Mouse (Mus musculus): ENCODE data around the gene Bptf. TPM values are rescaled to one million over a fixed set of nuclear protein-coding genes. Genes with fewer than 3 reads are reported as not detected.

Bptf gene
- polyA plus RNA-seq, 1 experiment = 11.8 TPM

DNA sequence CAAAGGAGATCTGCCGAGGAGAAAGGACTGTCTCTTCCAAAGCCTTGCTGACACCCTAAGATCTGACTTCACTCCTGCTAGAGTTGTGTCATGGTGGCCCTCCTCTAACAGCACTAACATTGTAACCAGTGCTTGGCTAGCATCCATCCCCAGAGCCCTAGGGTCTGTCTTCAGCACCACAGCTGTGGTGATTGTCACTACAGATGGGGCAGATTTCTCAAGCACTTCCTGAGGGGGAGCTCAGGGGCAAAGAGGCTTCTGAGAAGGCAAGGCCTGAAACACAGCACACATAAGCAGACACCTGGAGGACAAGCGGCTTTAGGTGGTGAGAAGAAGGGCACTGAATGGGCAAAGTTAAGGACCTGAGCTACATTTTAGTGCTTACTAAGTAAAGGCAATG is 28.2 kb downstream of the Bptf start:
- H3K4me3 ChIP-seq = no peak overlapping the region
- TF ChIP-seq SRF (IDR thresholded peaks at IDR 0.05; ENCODE audit: control insufficient read depth, insufficient read length, low read depth) (no peak), POLR2AphosphoS2 (IDR thresholded peaks at IDR 0.05; ENCODE audit: insufficient read length, low read depth) (no peak), E2F4 (IDR thresholded peaks at IDR 0.05; ENCODE audit: insufficient read depth) (no peak), CEBPB (IDR thresholded peaks at IDR 0.05; ENCODE audit: insufficient read depth, poor library complexity, severe bottlenecking) (no peak), MYOD1 (IDR thresholded peaks at IDR 0.05; ENCODE audit: control insufficient read depth in 1 of 3, insufficient read length in 2 of 3, low read depth in 2 of 3) (no peak), REST (IDR thresholded peaks at IDR 0.05; ENCODE audit: insufficient read depth, insufficient read length) (no peak)
- peaks cover 90% of the 10 kb centered on the region for H3K79me2 ChIP-seq (ENCODE audit: control insufficient read depth, insufficient read depth)
- no peak overlapping the region for H3K4me2 ChIP-seq (ENCODE audit: low read depth)
- H3K27me3 ChIP-seq (ENCODE audit: control insufficient read depth, insufficient read depth, insufficient read length) = no peaks in the 10 kb centered on the region
- no peak overlapping the region for H3ac ChIP-seq (ENCODE audit: control insufficient read depth, insufficient read length)
- no peaks in the 10 kb centered on the region for H3K36me3 ChIP-seq (ENCODE audit: control insufficient read depth, insufficient read depth)

DNA sequence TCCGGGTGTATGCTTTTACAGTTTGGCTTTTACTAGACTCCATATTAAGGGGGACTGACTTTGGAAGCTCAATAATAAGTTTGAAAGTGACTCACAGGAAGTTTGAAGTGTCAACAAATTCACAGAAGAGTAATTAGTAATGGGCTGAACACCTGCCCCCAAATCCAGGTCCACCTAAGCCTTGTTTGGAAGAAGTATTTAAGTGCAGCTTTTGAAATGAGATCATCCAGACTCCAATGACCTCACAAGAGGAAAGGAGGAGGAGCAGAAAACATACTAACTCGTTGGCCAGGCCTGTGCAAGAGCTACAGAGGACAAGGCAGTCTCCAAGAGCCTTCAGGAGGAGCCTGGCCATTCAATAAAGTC is 28.7 kb downstream of the Bptf start:
- H3K36me3 ChIP-seq (ENCODE audit: control insufficient read depth, insufficient read depth) = peaks cover under 1% of the 10 kb centered on the region
- TF ChIP-seq TCF3 (IDR thresholded peaks at IDR 0.05; ENCODE audit: insufficient read length, low read depth) = no peak
- no peak for TF ChIP-seq REST (IDR thresholded peaks at IDR 0.05; ENCODE audit: insufficient read depth, insufficient read length)
- TF ChIP-seq POLR2AphosphoS2 (IDR thresholded peaks at IDR 0.05; ENCODE audit: insufficient read length, low read depth) = no peak
- no peak for TF ChIP-seq USF1 (IDR thresholded peaks at IDR 0.05; ENCODE audit: low read depth)
- no peak for TF ChIP-seq CEBPB (IDR thresholded peaks at IDR 0.05; ENCODE audit: insufficient read depth, poor library complexity, severe bottlenecking)
- TF ChIP-seq SRF (IDR thresholded peaks at IDR 0.05; ENCODE audit: control insufficient read depth, insufficient read length, low read depth) = no peak
- no peak for TF ChIP-seq MYOD1 (IDR thresholded peaks at IDR 0.05; ENCODE audit: control insufficient read depth in 1 of 3, insufficient read length in 2 of 3, low read depth in 2 of 3)
- no peak for TF ChIP-seq E2F4 (IDR thresholded peaks at IDR 0.05; ENCODE audit: insufficient read depth)
- TF ChIP-seq POLR2A (IDR thresholded peaks at IDR 0.05; ENCODE audit: insufficient read length, low read depth) = no peak
- TF ChIP-seq MYOG (IDR thresholded peaks at IDR 0.05; ENCODE audit: control insufficient read depth in 1 of 3, insufficient read depth in 1 of 3, insufficient read length in 2 of 3, low read depth in 2 of 3) = no peak
- no peak for TF ChIP-seq MAX (IDR thresholded peaks at IDR 0.05; ENCODE audit: low read depth)
- TF ChIP-seq TCF12 (IDR thresholded peaks at IDR 0.05; ENCODE audit: insufficient read depth, poor library complexity, severe bottlenecking) = no peak
- H3K27me3 ChIP-seq (ENCODE audit: control insufficient read depth, insufficient read depth, insufficient read length) = no peaks in the 10 kb centered on the region
- H3K79me2 ChIP-seq (ENCODE audit: control insufficient read depth, insufficient read depth) = peaks cover 89% of the 10 kb centered on the region
- H3ac ChIP-seq (ENCODE audit: control insufficient read depth, insufficient read length) = no peak overlapping the region
- H3K4me3 ChIP-seq = no peak overlapping the region
- no peak overlapping the region for H3K4me2 ChIP-seq (ENCODE audit: low read depth)

DNA sequence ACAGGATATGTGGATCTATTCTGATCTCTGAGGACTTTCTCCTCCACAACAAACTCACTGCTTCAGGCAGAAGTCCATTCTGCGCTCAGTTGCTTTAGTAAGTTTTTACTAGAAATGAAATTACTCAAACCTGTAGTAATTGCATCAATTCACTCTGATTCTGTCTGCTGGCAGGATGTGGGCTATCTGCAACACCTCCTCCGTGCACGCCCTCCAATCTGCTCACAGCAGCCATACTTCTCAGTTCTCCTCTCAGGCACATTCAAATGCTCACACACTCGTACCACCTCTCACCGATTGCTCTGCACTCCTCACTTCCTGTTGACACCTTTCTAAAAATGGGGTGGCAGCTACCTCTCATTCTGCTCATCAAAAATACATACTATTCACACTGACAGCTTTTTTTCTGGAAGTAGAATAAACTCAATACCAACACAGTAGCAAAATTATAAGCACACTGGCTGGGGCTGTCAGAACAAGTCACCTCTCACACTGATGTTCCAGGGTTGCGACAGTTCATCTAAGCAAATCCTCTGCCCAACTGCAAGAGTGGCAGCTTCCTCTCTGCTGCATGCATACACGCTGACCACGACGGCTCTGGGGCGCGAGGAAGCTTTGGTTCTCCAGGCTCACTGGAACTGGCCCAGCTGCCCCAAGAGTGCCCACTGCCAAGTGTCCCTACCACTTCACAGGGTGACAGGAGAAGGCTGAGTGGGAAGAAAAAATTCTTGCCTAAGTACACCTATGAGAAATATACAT is 29.3 kb downstream of the Bptf start:
- Histone ChIP-seq H3K27me3 (ENCODE audit: control insufficient read depth, insufficient read depth, insufficient read length) (no peaks in the 10 kb centered on the region), H3K4me3 (no peak overlapping the region), H3K4me2 (ENCODE audit: low read depth) (no peak overlapping the region), H3K79me2 (ENCODE audit: control insufficient read depth, insufficient read depth) (peaks cover 89% of the 10 kb centered on the region), H3K36me3 (ENCODE audit: control insufficient read depth, insufficient read depth) (peaks cover 5% of the 10 kb centered on the region), H3ac (ENCODE audit: control insufficient read depth, insufficient read length) (no peak overlapping the region)
- TF ChIP-seq SRF (IDR thresholded peaks at IDR 0.05; ENCODE audit: control insufficient read depth, insufficient read length, low read depth) = no peak

DNA sequence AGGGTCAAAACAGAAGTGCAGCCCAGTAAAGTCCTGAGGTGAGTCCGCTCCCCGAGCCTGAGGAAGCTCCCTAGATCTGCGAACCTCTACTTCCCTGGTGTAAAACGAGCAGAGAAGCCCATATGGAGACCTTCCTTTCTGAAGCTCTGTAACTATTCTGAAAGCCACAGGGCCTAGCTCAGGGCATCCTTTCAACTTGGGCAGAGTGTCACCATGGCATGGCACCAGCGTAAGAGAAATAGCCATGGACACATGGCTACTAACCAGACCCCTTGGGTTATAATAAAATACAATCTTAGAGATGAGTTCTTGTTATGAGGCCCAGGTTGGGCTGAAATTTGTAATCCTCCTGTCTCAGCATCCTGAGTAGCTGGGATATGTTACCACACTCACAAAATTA is 35.0 kb downstream of the Bptf start:
- peaks cover 13% of the 10 kb centered on the region for H3K36me3 ChIP-seq (ENCODE audit: control insufficient read depth, insufficient read depth)
- TF ChIP-seq POLR2A (IDR thresholded peaks at IDR 0.05; ENCODE audit: insufficient read length, low read depth) (no peak), POLR2AphosphoS2 (IDR thresholded peaks at IDR 0.05; ENCODE audit: insufficient read length, low read depth) (no peak), E2F4 (IDR thresholded peaks at IDR 0.05; ENCODE audit: insufficient read depth) (no peak), USF1 (IDR thresholded peaks at IDR 0.05; ENCODE audit: low read depth) (no peak), MYOG (IDR thresholded peaks at IDR 0.05; ENCODE audit: control insufficient read depth in 1 of 3, insufficient read depth in 1 of 3, insufficient read length in 2 of 3, low read depth in 2 of 3) (no peak), MAX (IDR thresholded peaks at IDR 0.05; ENCODE audit: low read depth) (no peak), CEBPB (IDR thresholded peaks at IDR 0.05; ENCODE audit: insufficient read depth, poor library complexity, severe bottlenecking) (no peak), MYOD1 (IDR thresholded peaks at IDR 0.05; ENCODE audit: control insufficient read depth in 1 of 3, insufficient read length in 2 of 3, low read depth in 2 of 3) (no peak), TCF12 (IDR thresholded peaks at IDR 0.05; ENCODE audit: insufficient read depth, poor library complexity, severe bottlenecking) (no peak), TCF3 (IDR thresholded peaks at IDR 0.05; ENCODE audit: insufficient read length, low read depth) (no peak)

DNA sequence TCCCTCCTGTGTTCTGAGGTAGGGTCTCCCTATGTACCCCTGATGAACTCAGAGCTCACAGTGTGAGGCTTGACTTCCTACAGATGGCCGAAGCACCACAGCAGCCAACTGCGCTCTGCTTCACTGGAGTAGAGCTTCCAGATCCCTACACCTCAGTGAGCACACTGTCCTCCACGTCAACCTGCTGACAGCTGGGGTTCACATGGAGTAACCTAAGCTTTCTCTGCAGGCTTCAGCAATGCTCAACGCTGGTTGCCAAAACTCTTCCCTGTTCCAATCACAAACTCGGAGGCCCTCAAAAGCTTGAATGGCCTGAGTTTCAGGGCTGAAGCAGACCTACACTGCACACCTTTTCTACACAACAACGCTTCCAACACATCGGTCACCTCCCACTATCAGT is 38.1 kb downstream of the Bptf start:
- H3K79me2 ChIP-seq (ENCODE audit: control insufficient read depth, insufficient read depth) = peaks cover 45% of the 10 kb centered on the region
- H3ac ChIP-seq (ENCODE audit: control insufficient read depth, insufficient read length) = no peak overlapping the region
- H3K4me3 ChIP-seq = no peak overlapping the region
- no peak overlapping the region for H3K4me2 ChIP-seq (ENCODE audit: low read depth)
- no peaks in the 10 kb centered on the region for H3K27me3 ChIP-seq (ENCODE audit: control insufficient read depth, insufficient read depth, insufficient read length)
- H3K36me3 ChIP-seq (ENCODE audit: control insufficient read depth, insufficient read depth) = peaks cover 19% of the 10 kb centered on the region
- no peak for TF ChIP-seq REST (IDR thresholded peaks at IDR 0.05; ENCODE audit: insufficient read depth, insufficient read length)
- no peak for TF ChIP-seq USF1 (IDR thresholded peaks at IDR 0.05; ENCODE audit: low read depth)
- no peak for TF ChIP-seq TCF3 (IDR thresholded peaks at IDR 0.05; ENCODE audit: insufficient read length, low read depth)
- TF ChIP-seq TCF12 (IDR thresholded peaks at IDR 0.05; ENCODE audit: insufficient read depth, poor library complexity, severe bottlenecking) = no peak
- TF ChIP-seq SRF (IDR thresholded peaks at IDR 0.05; ENCODE audit: control insufficient read depth, insufficient read length, low read depth) = no peak
- TF ChIP-seq E2F4 (IDR thresholded peaks at IDR 0.05; ENCODE audit: insufficient read depth) = no peak
- no peak for TF ChIP-seq POLR2A (IDR thresholded peaks at IDR 0.05; ENCODE audit: insufficient read length, low read depth)
- TF ChIP-seq MYOG (IDR thresholded peaks at IDR 0.05; ENCODE audit: control insufficient read depth in 1 of 3, insufficient read depth in 1 of 3, insufficient read length in 2 of 3, low read depth in 2 of 3) = no peak
- no peak for TF ChIP-seq POLR2AphosphoS2 (IDR thresholded peaks at IDR 0.05; ENCODE audit: insufficient read length, low read depth)
- TF ChIP-seq MAX (IDR thresholded peaks at IDR 0.05; ENCODE audit: low read depth) = no peak
- TF ChIP-seq MYOD1 (IDR thresholded peaks at IDR 0.05; ENCODE audit: control insufficient read depth in 1 of 3, insufficient read length in 2 of 3, low read depth in 2 of 3) = no peak
- TF ChIP-seq CEBPB (IDR thresholded peaks at IDR 0.05; ENCODE audit: insufficient read depth, poor library complexity, severe bottlenecking) = no peak

More for the DNA sequence above, 35.0 kb downstream of the Bptf start:
- Histone ChIP-seq H3ac (ENCODE audit: control insufficient read depth, insufficient read length) (no peak overlapping the region), H3K4me3 (no peak overlapping the region), H3K4me2 (ENCODE audit: low read depth) (no peak overlapping the region), H3K79me2 (ENCODE audit: control insufficient read depth, insufficient read depth) (peaks cover 65% of the 10 kb centered on the region), H3K27me3 (ENCODE audit: control insufficient read depth, insufficient read depth, insufficient read length) (no peaks in the 10 kb centered on the region)

All from myocyte (in vitro differentiated cells).